Mouse (Mus musculus): ENCODE results near the gene Tgfbr2. TPM values are rescaled to one million over a fixed set of nuclear protein-coding genes. Genes with fewer than 3 reads are reported as not detected.

Gene Tgfbr2
- total RNA-seq, 2 experiments from 2014 or later, result 69.6 to 71.1 TPM

DNA sequence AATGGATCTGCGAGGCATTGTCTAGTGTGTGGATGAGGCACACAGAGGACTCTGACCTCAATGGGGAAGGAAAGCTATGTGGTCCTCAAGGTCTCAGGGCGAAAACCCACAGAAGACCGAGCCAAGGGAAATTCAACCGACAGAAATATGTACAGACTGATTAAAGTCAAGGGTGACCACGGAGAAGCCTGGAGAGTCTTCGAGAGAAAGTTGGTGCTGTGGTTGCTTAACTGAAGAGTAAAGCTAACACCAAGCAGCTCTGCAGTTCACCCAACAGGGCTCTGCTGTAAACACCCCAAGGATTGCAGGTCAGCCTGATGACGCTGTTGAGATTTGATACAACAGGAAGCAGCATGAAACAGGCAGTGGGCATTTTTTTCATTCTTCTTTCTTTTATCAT lies 14.3 kb downstream of the Tgfbr2 start:
- no peak for DNase-seq (ENCODE audit: low spot score in 2 of 2)

DNA sequence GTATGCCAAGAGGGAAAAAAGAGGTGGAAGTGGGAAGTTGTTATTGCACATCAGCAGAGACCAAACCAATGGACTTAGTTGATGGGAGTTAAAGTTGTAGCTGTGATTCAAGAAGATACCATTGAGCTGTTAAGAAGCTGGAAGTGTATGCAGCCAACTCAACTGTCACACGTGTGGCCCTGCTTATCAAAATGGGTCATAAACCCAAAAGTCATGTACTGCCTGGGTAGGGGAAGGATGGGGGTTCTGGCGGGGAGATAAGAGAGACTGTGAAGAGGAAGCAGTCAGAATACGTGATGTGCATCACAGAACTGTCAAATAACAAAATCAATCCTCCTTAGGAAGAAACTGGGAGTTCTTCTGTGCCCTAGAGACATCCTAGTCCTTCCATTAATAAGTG lies 15.1 kb downstream of the Tgfbr2 start:
- DNase-seq (ENCODE audit: low spot score in 2 of 2), result no peak

DNA sequence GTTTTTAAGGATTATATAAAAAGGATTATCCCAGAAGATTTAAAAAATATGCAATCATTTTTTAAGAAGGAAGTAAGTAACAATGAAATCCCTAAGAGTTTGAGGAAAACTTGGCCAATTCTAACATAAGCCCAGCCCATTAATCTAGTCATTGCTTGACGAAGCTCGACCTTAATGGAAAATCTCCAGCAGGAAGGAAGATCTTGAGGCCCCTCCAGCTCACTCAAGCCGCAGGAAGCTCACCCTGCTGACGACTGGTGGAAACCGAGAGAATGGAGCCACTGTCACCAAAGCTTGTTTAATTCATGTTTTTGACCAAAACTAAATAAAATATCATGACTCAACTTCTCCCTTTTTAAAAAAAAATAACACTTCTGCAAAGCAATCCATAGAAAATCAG lies 18.7 kb downstream of the Tgfbr2 start:
- DNase-seq (ENCODE audit: low spot score in 2 of 2), result no peak

DNA sequence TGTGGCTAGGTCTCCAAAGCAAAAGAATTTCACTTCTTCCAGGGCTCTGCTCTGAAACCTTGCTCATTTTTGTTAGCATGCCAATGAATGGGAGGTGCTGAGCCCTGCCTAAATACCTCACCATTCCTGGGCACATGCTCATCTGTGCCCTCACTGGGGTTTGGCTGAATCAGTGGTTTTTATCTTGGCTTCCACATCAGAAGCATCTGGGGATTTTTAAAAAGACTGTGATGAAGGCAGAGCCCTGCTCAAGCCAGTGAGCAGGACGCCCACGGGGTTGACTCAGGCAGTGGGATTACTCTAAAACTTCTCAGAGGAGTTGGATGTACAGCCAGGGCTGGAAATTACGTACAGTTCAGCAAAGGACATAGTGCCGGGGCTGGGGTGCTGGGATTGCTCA lies 22.3 kb downstream of the Tgfbr2 start:
- no peak for DNase-seq (ENCODE audit: low spot score in 2 of 2)

DNA sequence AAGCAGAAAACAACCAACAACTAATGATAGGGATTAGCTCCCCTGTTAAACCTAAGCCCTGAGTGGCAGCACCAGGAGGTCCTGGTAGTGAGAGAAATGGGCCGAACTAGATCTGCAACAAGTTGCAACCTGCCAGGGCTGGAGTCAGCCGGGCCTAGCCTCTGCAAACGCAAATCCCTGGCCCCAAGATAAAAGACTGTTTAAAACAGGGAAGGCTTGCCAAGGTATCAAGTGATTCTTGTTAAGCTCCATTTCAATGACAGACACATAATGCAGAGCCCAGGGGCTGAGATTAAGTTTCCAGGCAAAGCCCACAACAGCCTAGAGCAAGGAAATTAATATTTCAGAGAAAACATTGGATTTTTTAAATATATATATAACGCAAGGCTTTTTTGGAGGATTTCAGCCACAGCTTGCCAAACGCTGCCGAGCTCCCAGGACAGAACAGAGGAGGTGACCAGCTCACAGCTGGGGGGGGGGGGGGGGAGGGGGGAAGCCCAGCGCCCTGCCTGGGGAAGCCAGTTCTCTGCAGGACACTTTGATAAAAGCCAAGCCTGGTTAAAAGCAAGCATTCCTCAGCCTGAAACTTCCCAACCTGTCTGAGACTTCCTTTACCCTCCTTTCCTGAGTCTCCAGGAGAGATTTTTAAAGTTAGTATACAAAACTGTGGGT lies 24.3 kb downstream of the Tgfbr2 start:
- DNase-seq (ENCODE audit: low spot score in 2 of 2), result no peak

DNA sequence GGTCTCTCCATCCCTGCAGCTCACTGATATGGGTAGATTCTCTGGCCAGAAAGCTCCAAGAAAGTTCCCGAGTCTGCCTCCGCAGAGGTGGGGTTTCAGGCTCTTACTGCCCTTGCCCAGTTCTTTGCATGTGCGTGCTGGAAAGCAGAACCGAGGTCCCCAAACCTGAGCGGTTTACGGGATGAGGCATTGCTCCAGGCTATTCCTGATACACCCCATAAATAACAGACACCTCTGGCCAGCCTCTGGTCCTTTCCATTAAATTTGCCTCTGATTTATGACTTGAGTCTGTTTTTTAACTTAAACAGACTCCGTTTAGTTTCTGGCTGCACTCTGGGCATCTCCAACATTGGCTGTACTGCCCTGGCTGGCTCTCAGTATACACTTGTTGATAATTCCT lies 26.4 kb downstream of the Tgfbr2 start:
- no peak for DNase-seq (ENCODE audit: low spot score in 2 of 2)

DNA sequence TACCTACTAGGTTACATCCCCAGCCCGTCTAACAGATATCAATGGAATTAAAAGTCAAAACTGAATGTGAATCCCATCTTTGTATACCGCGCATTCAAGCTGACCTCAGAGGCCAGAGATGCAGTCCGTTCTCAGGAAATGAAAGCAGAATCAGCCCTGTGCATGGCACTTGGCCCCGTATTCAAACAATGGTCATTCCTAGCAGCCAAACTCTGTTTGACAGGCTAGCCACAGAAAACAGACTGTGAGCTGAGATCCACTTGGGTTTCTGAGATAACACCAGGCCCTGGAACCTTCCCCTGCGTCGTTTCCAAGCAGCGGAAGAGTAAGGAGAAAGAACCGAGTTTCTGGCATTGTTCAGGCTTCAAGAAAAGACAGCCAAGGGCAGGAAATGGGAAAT lies 28.9 kb downstream of the Tgfbr2 start:
- DNase-seq (ENCODE audit: low spot score in 2 of 2), result no peak

DNA sequence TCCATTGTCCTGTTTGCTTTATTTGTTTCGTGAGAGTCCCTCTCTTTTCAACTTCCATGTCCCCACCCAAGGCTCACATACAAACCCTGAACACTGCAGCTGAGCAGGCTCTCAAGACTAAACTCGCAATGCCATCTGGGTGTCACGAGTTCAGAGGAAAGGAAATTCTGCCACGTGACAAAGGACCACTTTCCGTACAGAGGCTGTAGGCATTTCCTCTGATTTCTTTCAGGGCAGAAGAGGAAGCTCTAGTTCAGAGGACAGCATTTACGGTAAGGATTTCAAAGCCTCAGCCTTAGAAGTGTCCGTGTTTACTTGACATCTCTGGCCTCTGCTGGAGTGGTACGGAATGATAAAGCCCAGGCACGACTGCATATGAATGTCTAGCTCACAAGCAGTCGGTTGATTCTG lies 29.9 kb downstream of the Tgfbr2 start:
- DNase-seq (ENCODE audit: low spot score in 2 of 2), result no peak

DNA sequence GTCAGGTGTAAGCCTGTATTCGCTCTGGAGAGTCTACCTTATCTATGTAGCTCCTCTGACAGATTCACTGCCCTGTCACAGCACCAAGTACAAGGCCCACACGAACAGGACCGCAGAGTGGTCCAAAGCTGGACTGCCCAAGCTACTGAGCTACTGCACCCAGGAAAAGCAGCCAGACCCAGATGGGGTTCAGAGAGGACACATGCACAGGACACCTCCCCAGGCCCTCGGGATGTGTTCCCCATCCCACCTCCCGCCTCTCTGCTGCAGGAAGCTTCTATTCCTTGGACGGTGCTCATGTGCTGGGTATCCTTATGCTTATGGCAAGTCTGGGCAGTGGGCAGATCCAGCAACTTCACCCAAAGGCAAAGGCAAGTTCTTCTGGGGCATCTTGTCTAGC lies 34.7 kb downstream of the Tgfbr2 start:
- no peak for DNase-seq (ENCODE audit: low spot score in 2 of 2)

DNA sequence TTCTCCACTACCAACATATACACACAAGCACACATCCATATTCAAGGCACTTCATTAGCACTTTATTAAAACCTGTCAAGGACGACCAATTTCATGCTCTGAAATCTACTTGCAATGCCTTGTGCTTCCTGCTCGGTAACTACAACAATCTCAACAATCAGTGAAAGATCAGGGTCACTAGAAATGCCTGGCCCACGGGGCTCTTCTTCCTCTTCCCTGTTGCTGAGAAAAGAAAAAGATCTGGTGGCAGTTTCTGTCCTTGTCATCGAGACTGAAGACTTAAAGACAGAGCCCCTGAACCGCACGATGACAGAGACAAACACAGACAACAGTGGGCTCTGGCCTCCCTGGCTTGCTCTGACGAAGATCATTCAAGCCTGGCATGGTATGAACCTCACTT lies 35.6 kb downstream of the Tgfbr2 start:
- DNase-seq (ENCODE audit: low spot score in 2 of 2), result no peak

DNA sequence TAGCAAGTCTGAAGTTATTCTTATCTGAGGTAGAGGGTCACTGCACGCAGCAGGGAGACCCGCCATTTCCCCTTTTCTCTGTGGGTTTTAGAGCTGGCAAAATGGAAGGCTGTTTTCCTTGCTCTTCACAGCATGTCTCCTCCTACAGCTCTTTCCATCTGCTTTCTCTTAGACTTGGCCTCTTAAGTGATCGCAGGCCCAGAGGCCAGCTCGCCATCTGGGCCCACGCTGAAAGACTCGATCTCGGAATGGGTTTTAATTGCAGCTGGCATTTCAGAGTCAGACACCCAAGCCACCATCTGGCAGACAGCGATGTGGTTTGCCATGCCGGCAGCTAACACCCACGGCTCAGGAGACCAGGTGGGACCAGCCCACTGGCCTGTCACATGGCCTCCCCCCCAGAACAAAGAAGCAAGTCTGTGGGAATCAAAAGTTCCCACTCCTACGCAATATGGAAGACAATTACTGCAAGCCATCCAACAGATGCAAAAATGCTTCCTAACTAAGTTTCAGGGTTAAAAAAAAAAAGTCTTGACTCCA lies 36.5 kb downstream of the Tgfbr2 start:
- DNase-seq (ENCODE audit: low spot score in 2 of 2), result no peak

DNA sequence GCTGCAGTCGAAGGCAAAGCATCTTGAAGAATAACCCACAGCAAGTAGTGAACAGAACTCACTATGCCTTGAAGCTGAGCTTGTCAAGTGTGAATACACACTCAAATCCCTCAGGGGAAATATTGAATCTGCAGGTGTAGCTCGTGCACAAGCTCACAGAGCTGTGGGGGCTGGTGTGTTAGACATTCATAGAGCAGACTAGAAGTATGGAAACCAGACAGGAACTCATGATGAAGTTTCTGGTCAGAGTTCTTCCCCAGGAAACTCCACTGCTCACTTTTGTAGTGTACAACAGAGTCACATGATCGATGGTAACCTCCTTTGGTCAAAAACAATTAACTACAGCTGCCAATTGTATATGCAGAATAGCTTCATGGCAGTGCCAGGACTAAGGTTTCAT lies 37.5 kb downstream of the Tgfbr2 start:
- DNase-seq (ENCODE audit: low spot score in 2 of 2), result no peak

DNA sequence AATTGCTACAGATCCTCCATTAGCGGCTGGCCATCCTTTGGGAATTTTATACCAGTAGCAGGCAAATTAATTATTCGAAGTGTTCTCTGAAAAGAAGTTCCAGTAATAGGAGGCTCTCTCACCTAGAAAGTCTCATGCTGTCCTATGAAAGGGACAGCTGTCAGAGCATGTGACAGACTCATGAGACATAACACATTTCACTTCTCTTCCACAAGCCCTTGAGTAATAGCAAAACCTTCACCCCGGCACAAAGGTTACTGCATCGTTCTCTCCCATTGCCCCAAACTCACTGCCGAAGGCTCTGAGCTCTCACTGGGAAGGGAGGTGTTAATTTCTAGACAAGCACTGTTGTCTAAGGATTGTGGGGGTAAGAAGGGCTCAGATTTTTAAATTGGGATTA lies 38.3 kb downstream of the Tgfbr2 start:
- DNase-seq (ENCODE audit: low spot score in 2 of 2), result no peak

DNA sequence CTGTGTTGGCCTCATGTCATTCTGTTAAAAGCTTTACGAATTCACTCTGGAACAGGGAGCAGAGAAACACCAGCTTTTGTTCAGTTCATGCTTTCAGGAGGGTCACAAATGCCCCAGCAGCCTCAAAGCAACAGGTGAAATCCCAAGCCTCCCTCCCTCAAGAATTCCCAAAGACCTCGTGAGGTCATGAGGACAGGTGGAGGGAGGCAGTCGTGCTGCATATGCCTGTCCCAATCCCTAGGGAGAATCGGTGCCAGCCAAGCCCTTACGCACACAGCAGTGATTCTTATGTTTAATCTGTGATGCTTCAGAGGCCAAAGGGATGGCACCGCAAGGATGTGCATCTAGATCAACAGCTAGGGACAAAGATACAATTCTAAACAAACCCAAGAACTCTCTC lies 39.0 kb downstream of the Tgfbr2 start:
- DNase-seq (ENCODE audit: low spot score in 2 of 2), result no peak

DNA sequence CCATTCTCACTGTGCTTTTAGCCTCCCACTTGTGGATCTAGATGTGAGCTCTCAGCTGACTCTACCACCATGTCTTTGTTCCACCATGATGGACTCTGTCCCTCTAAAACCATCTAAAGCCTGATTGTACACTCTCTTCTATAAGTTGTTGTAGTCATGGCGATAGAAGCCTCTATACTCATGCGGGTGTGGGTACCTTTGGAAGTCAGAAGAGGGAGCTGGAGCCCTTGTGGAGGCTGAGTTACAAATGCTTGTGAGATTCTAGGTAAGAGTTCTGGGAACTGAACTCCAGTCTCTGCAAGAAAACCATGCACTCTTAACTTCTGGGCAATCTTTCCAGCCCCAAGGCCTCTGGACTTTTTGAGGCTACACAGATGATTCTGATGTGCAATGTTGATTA lies 40.7 kb downstream of the Tgfbr2 start:
- no peak for DNase-seq (ENCODE audit: low spot score in 2 of 2)

DNA sequence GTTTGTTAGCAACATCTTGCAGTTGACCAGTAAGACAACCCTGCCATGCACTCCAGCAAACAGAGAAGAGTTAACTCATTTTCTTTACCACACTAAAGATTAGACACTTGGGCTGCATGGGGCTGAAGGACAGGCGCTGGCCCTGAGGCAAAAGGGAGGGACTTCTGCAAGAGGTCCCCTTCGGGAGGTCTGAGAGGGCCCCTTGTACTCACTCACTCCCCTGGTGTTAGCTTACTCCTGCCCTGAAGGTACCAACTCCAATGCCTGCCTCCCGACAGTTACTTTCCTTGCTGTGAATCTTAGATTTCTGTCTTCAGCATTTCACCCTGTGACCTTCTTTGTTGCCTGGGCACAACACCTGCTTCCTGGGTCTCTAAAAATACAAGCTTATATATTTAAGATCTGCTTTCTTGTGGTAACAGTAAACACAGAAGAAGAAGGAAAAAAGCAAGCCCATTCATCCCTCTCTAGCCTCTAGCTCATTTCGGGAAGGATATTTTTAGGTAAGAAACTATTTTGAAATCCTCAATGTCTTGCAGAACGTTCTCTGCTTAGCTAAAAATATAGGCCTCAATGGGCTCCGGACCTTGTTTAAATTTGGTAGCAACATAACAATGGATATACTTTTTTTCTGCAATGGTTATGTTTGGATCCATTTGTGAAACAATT lies 41.7 kb downstream of the Tgfbr2 start:
- DNase-seq (ENCODE audit: low spot score in 2 of 2), result no peak

DNA sequence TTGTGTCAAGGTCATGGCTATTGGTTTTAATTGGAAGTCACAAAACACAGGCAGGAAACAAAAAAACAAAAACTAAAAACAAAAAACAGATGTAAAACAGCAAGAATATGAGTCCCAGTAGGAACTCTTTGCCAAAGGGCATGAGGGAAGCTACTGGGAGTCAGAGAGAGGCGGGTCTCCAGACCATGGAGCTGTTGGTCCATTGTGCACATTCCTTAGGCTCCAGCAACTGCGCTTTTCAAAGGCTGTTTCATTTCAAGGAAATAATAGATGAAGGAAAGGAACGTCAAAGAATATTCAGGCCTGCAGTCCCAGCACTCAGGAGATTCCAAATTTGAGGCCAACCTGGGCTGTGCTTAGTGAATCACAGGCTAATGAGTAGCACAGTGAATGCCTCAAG lies 46.3 kb downstream of the Tgfbr2 start:
- DNase-seq (ENCODE audit: low spot score in 2 of 2), result no peak

DNA sequence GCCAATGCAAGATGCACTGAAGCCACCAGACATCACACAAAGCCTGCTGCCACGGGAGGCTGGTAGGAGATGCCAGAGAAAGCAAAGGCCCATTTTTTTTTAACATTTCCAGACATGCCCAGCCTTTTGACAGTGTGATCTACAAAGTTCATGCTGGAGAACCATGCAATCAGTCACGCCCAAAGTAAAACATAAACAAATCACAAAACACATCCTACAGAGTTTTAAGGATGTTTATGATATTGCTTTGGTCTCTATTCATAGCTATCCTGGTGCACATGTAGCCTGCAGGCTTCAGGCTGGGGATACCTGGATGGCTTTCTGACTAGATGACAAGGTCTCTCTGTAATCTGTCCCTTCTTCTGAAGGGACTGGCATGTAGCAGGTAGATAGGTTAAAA lies 46.8 kb downstream of the Tgfbr2 start:
- DNase-seq (ENCODE audit: low spot score in 2 of 2), result no peak

DNA sequence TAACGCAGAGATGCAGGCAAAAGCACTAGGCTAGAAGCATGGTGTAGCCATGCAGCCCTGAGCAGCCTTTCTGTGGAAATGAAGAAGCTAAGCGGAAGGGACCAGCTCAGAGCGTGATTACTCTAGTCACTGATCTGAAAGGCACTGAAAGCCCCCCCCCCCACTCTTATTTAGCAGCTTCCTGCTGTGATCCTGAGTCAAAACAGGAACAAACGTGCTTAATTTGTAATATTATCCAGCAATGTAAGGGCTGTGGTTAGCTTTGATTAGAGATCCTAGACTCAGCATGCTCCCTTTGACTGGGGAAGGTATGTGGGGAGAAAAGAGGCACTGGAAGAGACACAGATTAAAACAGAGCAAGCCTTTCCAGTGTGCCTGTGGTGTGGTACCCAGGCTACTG lies 48.7 kb downstream of the Tgfbr2 start:
- DNase-seq (ENCODE audit: low spot score in 2 of 2), result no peak

DNA sequence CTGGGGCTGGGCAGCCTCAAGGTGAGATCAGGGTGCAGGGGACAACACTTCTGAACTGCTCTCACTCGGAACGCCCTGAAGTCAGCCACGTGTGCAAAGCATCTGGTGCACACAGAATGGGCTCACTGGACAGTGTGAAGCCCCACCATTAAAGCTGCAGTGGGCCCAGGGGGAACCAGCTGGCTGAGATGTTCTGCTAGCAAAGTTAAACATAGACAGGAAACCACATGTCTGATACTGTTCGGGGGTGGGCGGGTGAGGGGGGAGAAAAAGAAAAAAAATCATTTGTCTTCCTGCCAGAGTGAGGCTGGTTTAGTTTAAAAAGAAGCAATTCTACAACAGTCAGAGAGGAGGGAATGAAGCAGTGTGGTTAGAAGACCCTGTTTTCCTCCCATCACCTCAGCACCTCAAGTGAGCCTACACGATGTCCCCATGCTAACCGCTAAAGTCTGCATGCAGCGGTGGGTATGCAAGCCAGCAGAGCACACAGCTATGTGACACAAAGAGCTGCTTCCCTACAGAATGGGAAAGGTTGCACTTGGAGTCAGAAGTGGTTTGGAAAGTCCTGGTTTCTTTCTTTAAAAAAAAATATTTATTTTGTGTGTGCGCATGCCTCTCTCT lies 52.1 kb downstream of the Tgfbr2 start:
- peak; percentile 39 to 70 for DNase-seq (ENCODE audit: low spot score in 2 of 2)

DNA sequence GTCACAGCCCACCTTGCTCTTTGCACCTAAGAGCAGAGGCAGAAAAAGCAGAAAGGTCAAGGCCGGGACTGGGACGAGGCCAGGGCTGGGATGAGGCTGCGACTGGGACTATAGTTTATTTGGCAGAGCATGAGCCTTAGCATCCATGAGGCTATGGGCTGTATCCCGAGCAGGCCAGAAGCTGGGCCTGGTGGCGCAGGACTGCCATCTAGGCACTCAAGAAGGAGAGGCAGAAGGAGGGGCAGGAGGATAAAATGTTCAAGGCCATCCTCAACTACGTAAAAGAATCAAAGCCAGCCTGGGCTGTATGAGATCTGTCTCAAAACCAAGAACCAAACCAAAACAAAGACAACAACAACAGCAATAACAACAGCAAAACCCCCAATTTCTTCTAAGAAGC lies 52.6 kb downstream of the Tgfbr2 start:
- no peak for DNase-seq (ENCODE audit: low spot score in 2 of 2)

DNA sequence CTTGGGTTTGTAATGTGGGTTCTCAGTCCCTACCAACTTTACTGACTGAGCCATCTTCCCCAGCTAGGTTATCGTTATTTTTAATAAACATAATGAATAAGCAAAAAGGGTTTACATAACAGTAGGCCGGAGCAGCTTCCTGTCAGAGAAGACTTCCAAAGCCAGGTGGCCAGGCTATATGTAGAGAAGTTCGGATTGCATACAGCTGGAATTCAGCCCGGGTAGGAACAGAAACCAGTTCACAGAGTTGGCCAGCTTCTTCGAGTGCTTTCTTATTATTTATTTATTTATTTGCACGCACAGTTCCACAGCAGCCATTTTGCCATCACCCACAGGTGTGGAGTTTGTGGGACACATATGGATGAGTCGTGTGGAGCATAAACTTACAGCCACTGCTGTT lies 53.7 kb downstream of the Tgfbr2 start:
- DNase-seq (ENCODE audit: low spot score in 2 of 2), result no peak

DNA sequence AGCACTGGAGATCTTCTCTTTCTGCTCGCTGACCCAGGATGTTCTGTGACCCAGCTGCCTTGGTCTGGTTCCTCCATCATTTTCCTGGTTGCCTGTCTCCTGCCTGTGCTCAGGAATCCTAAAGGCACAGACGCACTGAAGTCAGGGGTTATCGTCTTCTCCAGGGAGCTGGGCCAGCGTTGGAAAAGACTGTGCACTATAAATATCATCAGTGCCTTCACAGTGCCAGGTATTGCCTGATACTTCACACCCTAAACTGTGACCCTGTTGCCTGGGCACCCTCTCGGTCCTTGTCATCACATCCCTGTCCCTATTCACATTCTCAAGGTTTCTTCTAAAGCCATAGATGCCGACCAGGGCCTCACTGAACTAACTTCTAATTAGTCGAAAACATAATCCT lies 55.2 kb downstream of the Tgfbr2 start:
- DNase-seq (ENCODE audit: low spot score in 2 of 2), result no peak
